9 mouse cellular contexts compared by ENCODE assay signal in the genomic region with DNA sequence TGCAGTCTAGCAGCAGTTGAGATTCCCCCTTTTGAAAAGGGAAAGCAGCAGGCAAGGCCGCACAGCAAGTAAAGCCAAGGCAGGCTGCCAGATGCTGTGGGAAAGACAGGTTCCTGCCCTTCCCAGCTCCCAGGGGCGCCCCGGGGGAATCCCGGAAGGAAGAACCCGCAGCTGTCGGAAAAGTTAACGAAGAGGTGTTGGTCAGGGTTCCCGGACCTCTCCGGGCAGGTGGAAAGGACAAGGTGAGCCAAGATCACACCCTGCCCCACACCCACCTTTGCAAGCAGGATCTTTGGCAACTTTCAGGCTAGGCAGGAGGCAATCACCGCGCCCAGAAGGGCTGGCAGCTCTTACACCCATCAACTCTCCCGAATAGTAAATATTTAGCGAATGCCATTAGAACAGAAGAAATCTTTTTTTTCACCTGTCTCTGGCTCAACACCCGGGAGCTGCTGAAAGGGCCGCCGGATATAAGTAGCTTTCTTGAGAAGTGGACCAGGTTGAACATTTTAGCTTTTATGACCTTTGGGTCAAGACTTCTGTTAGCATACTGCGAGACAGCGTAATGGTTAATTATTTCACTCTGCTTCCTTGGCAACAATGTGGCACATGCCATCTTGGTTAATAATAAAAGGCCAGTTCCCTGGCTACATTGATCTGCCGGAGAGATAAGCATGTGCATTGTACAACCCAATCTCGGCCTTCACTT. TPM values are rescaled to one million over a fixed set of nuclear protein-coding genes. Genes with fewer than 3 reads are reported as not detected.
DNase-seq lines count a peak whose midpoint lies in the region; ATAC-seq and TF ChIP-seq lines count a peak whose summit lies in the region.
"Had no signal": no experiment of that assay in that cellular context is flagged by ENCODE, and none has a peak within 500 bp of the region (broad histone marks: within the 10 kb centered on the region; RNA-seq: fewer than 3 reads in every experiment).

No protein-coding gene starts in this region.

- WGBS in embryonic facial prominence, embryonic 14.5 days, result 43% methylated on average over 20 of the region's 20 CpGs
- 54% methylated on average over 20 of the region's 20 CpGs for WGBS in embryonic facial prominence, embryonic 10.5 days
- WGBS in intestine, embryonic 16.5 days, result 24% methylated on average over 20 of the region's 20 CpGs
- WGBS in lung, adult 2 months, result 29% methylated on average over 20 of the region's 20 CpGs

- H3K27ac ChIP-seq in embryonic facial prominence, embryonic 14.5 days (replicated peaks; ENCODE audit: low read depth, low read length), result no peak overlapping the region
- H3K27ac ChIP-seq in embryonic facial prominence, embryonic 10.5 days (replicated peaks), result no peak overlapping the region
- H3K27ac ChIP-seq in MEL (ENCODE audit: control insufficient read depth, low read depth, low read length), result no peak overlapping the region
- peak overlapping the region; percentile 51; the same call in 1 of the 2 replicates for H3K27ac ChIP-seq in intestine, embryonic 16.5 days (ENCODE audit: low read length)

- H3K9me3 ChIP-seq in embryonic facial prominence, embryonic 14.5 days (ENCODE audit: control insufficient read depth, low read length), result no peaks in the 10 kb centered on the region
- H3K9me3 ChIP-seq in embryonic facial prominence, embryonic 10.5 days, result no peaks in the 10 kb centered on the region
- H3K9me3 ChIP-seq in MEL (replicated peaks; ENCODE audit: insufficient read depth, low read length), result no peaks in the 10 kb centered on the region
- H3K9me3 ChIP-seq in intestine, embryonic 16.5 days (ENCODE audit: control insufficient read depth, low read length), result no peaks in the 10 kb centered on the region

- no peak overlapping the region for H3K4me2 ChIP-seq in embryonic facial prominence, embryonic 14.5 days (ENCODE audit: low read depth, low read length)
- H3K4me2 ChIP-seq in intestine, embryonic 16.5 days (ENCODE audit: low read depth, low read length), result peak overlapping the region; percentile 38; the same call in 1 of the 2 replicates

- no peak for TF ChIP-seq EP300 in MEL (IDR thresholded peaks at IDR 0.05; ENCODE audit: low read depth in 1 of 2, low read length in 2 of 2)

- no peak for TF ChIP-seq CTCF in MEL (IDR thresholded peaks at IDR 0.05 in 2 of 3, conservative IDR thresholded peaks at IDR 0.05 in 1 of 3; ENCODE audit: control insufficient read depth in 1 of 3, insufficient read depth in 1 of 3, low read depth in 2 of 3, low read length in 3 of 3, poor library complexity in 1 of 3, severe bottlenecking in 1 of 3)
- no peak for TF ChIP-seq CTCF in lung, adult 2 months (IDR thresholded peaks at IDR 0.05; ENCODE audit: insufficient read depth, low read length)

- peak; percentile 46 for DNase-seq in embryonic facial prominence, embryonic 14.5 days (ENCODE audit: low spot score)
- DNase-seq in embryonic facial prominence, embryonic 10.5 days (ENCODE audit: low spot score), result no peak
- no peak for DNase-seq in MEL (ENCODE audit: low read depth, low spot score)
- peak; percentile 54 for DNase-seq in lung, adult 2 months
- DNase-seq in yolk sac, embryonic 10.5 days (ENCODE audit: low spot score), result peak; percentile 25
- DNase-seq in right cerebral cortex, postnatal 36 days (ENCODE audit: low spot score in 2 of 2), result no peak
- DNase-seq in thymus, postnatal 36 days, result no peak

- no peaks in the 10 kb centered on the region for H3K27me3 ChIP-seq in embryonic facial prominence, embryonic 14.5 days (replicated peaks; ENCODE audit: control insufficient read depth, insufficient read depth, low read length)
- no peaks in the 10 kb centered on the region for H3K27me3 ChIP-seq in embryonic facial prominence, embryonic 10.5 days (replicated peaks; ENCODE audit: low read depth, poor library complexity, severe bottlenecking)
- no peaks in the 10 kb centered on the region for H3K27me3 ChIP-seq in MEL (ENCODE audit: control insufficient read depth in 1 of 2, insufficient read depth in 2 of 2, low read length in 2 of 2)
- no peaks in the 10 kb centered on the region for H3K27me3 ChIP-seq in intestine, embryonic 16.5 days (replicated peaks; ENCODE audit: control insufficient read depth, insufficient read depth, low read length)

- no peak for TF ChIP-seq POLR2A in MEL (IDR thresholded peaks at IDR 0.05; ENCODE audit: control insufficient read depth in 1 of 2, insufficient read depth in 1 of 2, low read depth in 1 of 2, low read length in 2 of 2, poor library complexity in 1 of 2)
- TF ChIP-seq POLR2A in lung, adult 2 months (IDR thresholded peaks at IDR 0.05; ENCODE audit: borderline replicate concordance, extremely low read depth, low read depth, low read length), result no peak

- no peak for TF ChIP-seq RAD21 in MEL (IDR thresholded peaks at IDR 0.05; ENCODE audit: low read depth, low read length)

- no peaks in the 10 kb centered on the region for H3K36me3 ChIP-seq in embryonic facial prominence, embryonic 14.5 days (ENCODE audit: control insufficient read depth, insufficient read depth, low read length)
- no peaks in the 10 kb centered on the region for H3K36me3 ChIP-seq in embryonic facial prominence, embryonic 10.5 days (replicated peaks)
- no peaks in the 10 kb centered on the region for H3K36me3 ChIP-seq in MEL (ENCODE audit: control insufficient read depth in 1 of 2, insufficient read depth in 2 of 2, low read length in 2 of 2)
- H3K36me3 ChIP-seq in intestine, embryonic 16.5 days (ENCODE audit: control insufficient read depth, insufficient read depth, low read length), result no peaks in the 10 kb centered on the region

- H3K9ac ChIP-seq in embryonic facial prominence, embryonic 14.5 days (ENCODE audit: low read depth, low read length), result no peak overlapping the region
- no peak overlapping the region for H3K9ac ChIP-seq in MEL (ENCODE audit: control insufficient read depth, low read depth, low read length, poor library complexity, severe bottlenecking)
- H3K9ac ChIP-seq in intestine, embryonic 16.5 days (ENCODE audit: low read depth, low read length), result peak overlapping the region; percentile 36; the same call in 1 of the 2 replicates

- H3K4me3 ChIP-seq in embryonic facial prominence, embryonic 14.5 days (ENCODE audit: low read depth, low read length), result no peak overlapping the region
- H3K4me3 ChIP-seq in embryonic facial prominence, embryonic 10.5 days, result no peak overlapping the region
- H3K4me3 ChIP-seq in MEL (ENCODE audit: control insufficient read depth in 1 of 2, insufficient read depth in 1 of 2, low read depth in 2 of 2, low read length in 2 of 2), result no peak overlapping the region
- H3K4me3 ChIP-seq in intestine, embryonic 16.5 days (ENCODE audit: low read length), result no peak overlapping the region
- H3K4me3 ChIP-seq in lung, adult 2 months (replicated peaks; ENCODE audit: extremely low read depth, low read depth, low read length), result no peak overlapping the region

- H3K4me1 ChIP-seq in embryonic facial prominence, embryonic 14.5 days (ENCODE audit: control insufficient read depth, insufficient read depth, low read length), result no peaks in the 10 kb centered on the region
- peaks cover 8% of the 10 kb centered on the region; the same call in 1 of the 2 replicates for H3K4me1 ChIP-seq in embryonic facial prominence, embryonic 10.5 days
- H3K4me1 ChIP-seq in MEL (ENCODE audit: control insufficient read depth in 1 of 2, insufficient read depth in 2 of 2, low read length in 2 of 2), result no peaks in the 10 kb centered on the region
- peaks cover 12% of the 10 kb centered on the region for H3K4me1 ChIP-seq in intestine, embryonic 16.5 days (ENCODE audit: control insufficient read depth, insufficient read depth, low read length)
- no peaks in the 10 kb centered on the region; the same call in 1 of the 2 replicates for H3K4me1 ChIP-seq in lung, adult 2 months (ENCODE audit: control insufficient read depth, insufficient read depth, low read length)

- H3K79me2 ChIP-seq in MEL (ENCODE audit: control insufficient read depth, insufficient read depth, low read length, poor library complexity), result no peaks in the 10 kb centered on the region

- ATAC-seq in embryonic facial prominence, embryonic 14.5 days (ENCODE audit: low read depth), result no peak
- peak; percentile 66 for ATAC-seq in intestine, embryonic 16.5 days

RNA-seq across cellular contexts. Expression of gene Spink4, which starts 11.4 kb away (rescaled TPM):
- polyA plus RNA-seq in embryonic facial prominence, embryonic 14.5 days (2014; fragmentation: Nextera tagmentation; extraction: Ambion mirVana), result 0.84 TPM in 1 of 2 replicates, not detected in the other
- polyA plus RNA-seq in embryonic facial prominence, embryonic 10.5 days (2016; fragmentation: Nextera tagmentation; extraction: Ambion mirVana), result not detected in 2 replicates
- total RNA-seq in MEL (2012; rRNA removed), result 1.4 TPM in 1 of 2 replicates, not detected in the other
- polyA plus RNA-seq in MEL (2012; ENCODE audit: insufficient read depth in 1 of 2, insufficient read length in 2 of 2, low read depth in 1 of 2, low replicate concordance in 2 of 2, missing spikeins in 1 of 2), result under 1 TPM in 1 of 2 experiments, not detected in 1; 0.19 TPM
- polyA plus RNA-seq in intestine, embryonic 16.5 days (2015; fragmentation: Nextera tagmentation; extraction: Ambion mirVana), result 539 and 560 TPM in 2 replicates
- polyA plus RNA-seq in lung, adult 2 months (2012; rRNA removed), result 15.6 and 43.5 TPM in 2 replicates
- polyA plus RNA-seq: neural tube, embryonic 14.5 days had no signal

RNA-seq across cellular contexts. Expression of gene Bag1, which starts 39.7 kb away (rescaled TPM):
- 232 and 240 TPM in 2 replicates for polyA plus RNA-seq in embryonic facial prominence, embryonic 14.5 days (2014; fragmentation: Nextera tagmentation; extraction: Ambion mirVana)
- polyA plus RNA-seq in embryonic facial prominence, embryonic 10.5 days (2016; fragmentation: Nextera tagmentation; extraction: Ambion mirVana), result 210 and 219 TPM in 2 replicates
- total RNA-seq in MEL (2012; rRNA removed), result 175 and 194 TPM in 2 replicates
- polyA plus RNA-seq in MEL (2012; ENCODE audit: insufficient read depth in 1 of 2, insufficient read length in 2 of 2, low read depth in 1 of 2, low replicate concordance in 2 of 2, missing spikeins in 1 of 2), result 100 to 1,000 TPM in 1 of 2 experiments, not detected in 1; 235 TPM
- polyA plus RNA-seq in intestine, embryonic 16.5 days (2015; fragmentation: Nextera tagmentation; extraction: Ambion mirVana), result 142 and 152 TPM in 2 replicates
- polyA plus RNA-seq in lung, adult 2 months (2012; rRNA removed), result 123 and 198 TPM in 2 replicates

RNA-seq across cellular contexts. Expression of gene Chmp5, which starts 39.8 kb away (rescaled TPM):
- 103 TPM in 2 replicates for polyA plus RNA-seq in embryonic facial prominence, embryonic 14.5 days (2014; fragmentation: Nextera tagmentation; extraction: Ambion mirVana)
- polyA plus RNA-seq in embryonic facial prominence, embryonic 10.5 days (2016; fragmentation: Nextera tagmentation; extraction: Ambion mirVana), result 91.0 and 93.4 TPM in 2 replicates
- 38.5 and 39.1 TPM in 2 replicates for total RNA-seq in MEL (2012; rRNA removed)
- 10 to 100 TPM in 1 of 2 experiments, not detected in 1; 34.7 TPM for polyA plus RNA-seq in MEL (2012; ENCODE audit: insufficient read depth in 1 of 2, insufficient read length in 2 of 2, low read depth in 1 of 2, low replicate concordance in 2 of 2, missing spikeins in 1 of 2)
- polyA plus RNA-seq in intestine, embryonic 16.5 days (2015; fragmentation: Nextera tagmentation; extraction: Ambion mirVana), result 103 and 104 TPM in 2 replicates
- polyA plus RNA-seq in lung, adult 2 months (2012; rRNA removed), result 17.3 and 32.0 TPM in 2 replicates

RNA-seq across cellular contexts. Expression of gene B4galt1, which starts 54.6 kb away (rescaled TPM):
- polyA plus RNA-seq in embryonic facial prominence, embryonic 14.5 days (2014; fragmentation: Nextera tagmentation; extraction: Ambion mirVana), result 66.8 and 68.3 TPM in 2 replicates
- polyA plus RNA-seq in embryonic facial prominence, embryonic 10.5 days (2016; fragmentation: Nextera tagmentation; extraction: Ambion mirVana), result 23.8 and 24.7 TPM in 2 replicates
- 10.8 TPM in 2 replicates for total RNA-seq in MEL (2012; rRNA removed)
- 10 to 100 TPM in 1 of 2 experiments, not detected in 1; 22.5 TPM for polyA plus RNA-seq in MEL (2012; ENCODE audit: insufficient read depth in 1 of 2, insufficient read length in 2 of 2, low read depth in 1 of 2, low replicate concordance in 2 of 2, missing spikeins in 1 of 2)
- 26.6 and 27.3 TPM in 2 replicates for polyA plus RNA-seq in intestine, embryonic 16.5 days (2015; fragmentation: Nextera tagmentation; extraction: Ambion mirVana)
- 44.6 and 47.7 TPM in 2 replicates for polyA plus RNA-seq in lung, adult 2 months (2012; rRNA removed)

Comparison
In these comparisons a context has a peak if more than half of its experiments do, and no peak if none do; other contexts are left out.
1. DNase-seq: peak in embryonic facial prominence, embryonic 14.5 days (single experiment), lung, adult 2 months (single experiment) and yolk sac, embryonic 10.5 days (single experiment); none in embryonic facial prominence, embryonic 10.5 days (single experiment), MEL (single experiment), right cerebral cortex, postnatal 36 days (0 of 2) and thymus, postnatal 36 days (0 of 2).
2. RNA of gene Spink4, which starts 11.4 kb away (polyA plus RNA-seq): 539 to 560 TPM in intestine, embryonic 16.5 days; 15.6 to 43.5 TPM in lung, adult 2 months, 0.19 TPM in MEL, 0.84 TPM in embryonic facial prominence, embryonic 14.5 days and not detected in embryonic facial prominence, embryonic 10.5 days; every median in the first group is over 10 times any median in the second.